Mouse (Mus musculus) hindbrain, embryonic 14.5 days (tissue): Measurements from ENCODE around the gene Trim65. TPM values are rescaled to one million over a fixed set of nuclear protein-coding genes. Genes with fewer than 3 reads are reported as not detected.

Source experiments
- ATAC-seq: fragments of 200-750 bp; cut with Nextera tagmentation; 2 replicates; pipeline ENCODE4 v1.8.0; 2017; ENCODE audit warnings: moderate number of reproducible peaks, mild to moderate bottlenecking, moderate TSS enrichment, moderate library complexity; ENCODE audit not compliant: low FRiP score
- DNase-seq: peaks from one replicate; pipeline ENCODE4 v3.0.0-alpha.2; 2015; ENCODE audit warnings: low spot score
- H3K27ac ChIP-seq: fragments of 300-500 bp; sonication (generic); 2 replicates; pipeline ENCODE4 v1.5.1; 2014; ENCODE audit warnings: mild to moderate bottlenecking, moderate library complexity
- H3K27me3 ChIP-seq: fragments of 300-500 bp; sonication (generic); 2 replicates; pipeline ENCODE4 v1.6.1; 2014; ENCODE audit warnings: mild to moderate bottlenecking, low read length, mixed read lengths; ENCODE audit not compliant: control insufficient read depth, insufficient read depth
- H3K36me3 ChIP-seq: fragments of 300-500 bp; sonication (generic); replicated peaks from 2 replicates; pipeline ENCODE4 v1.6.1; 2014; ENCODE audit not compliant: control insufficient read depth, insufficient read depth
- H3K4me1 ChIP-seq: fragments of 300-500 bp; sonication (generic); replicated peaks from 2 replicates; pipeline ENCODE4 v1.6.1; 2014; ENCODE audit warnings: antibody characterized with exemption, low read length, mixed read lengths; ENCODE audit not compliant: control insufficient read depth, insufficient read depth
- H3K4me2 ChIP-seq: fragments of 300-500 bp; sonication (generic); replicated peaks from 2 replicates; pipeline ENCODE4 v1.6.1; 2014; ENCODE audit warnings: mild to moderate bottlenecking, moderate library complexity
- H3K4me3 ChIP-seq: fragments of 300-500 bp; sonication (generic); replicated peaks from 2 replicates; pipeline ENCODE4 v1.5.1; 2014; ENCODE audit warnings: mild to moderate bottlenecking, low read length
- H3K9ac ChIP-seq: fragments of 300-500 bp; sonication (generic); 2 replicates; pipeline ENCODE4 v1.6.1; 2014
- H3K9me3 ChIP-seq: fragments of 300-500 bp; sonication (generic); 2 replicates; pipeline ENCODE4 v1.6.1; 2016; ENCODE audit warnings: low read length; ENCODE audit not compliant: control insufficient read depth
- WGBS: fragments of 180-500 bp; shearing (Covaris S2); extraction: QIAGEN DNeasy Blood & Tissue Kit; methylation state at CpG from one replicate; pipeline ENCODE4 v1.1.7; 2014; 5-methylcytosine and 5-hydroxymethylcytosine counted together
- polyA plus RNA-seq: library from polyadenylated mRNA; unstranded; fragments of >200 nt; fragmentation: Nextera tagmentation; extraction: Ambion mirVana; gene quantifications from 2 replicates; pipeline ENCODE4 v1.2.1, GENCODE M21; 2014

The Trim65 gene
- polyA plus RNA-seq, 1 experiment from 2014 or later: 2.9 TPM

- 93% methylated on average over 3 of the region's 3 CpGs for WGBS
- no peak for ATAC-seq
- peaks cover 72% of the 10 kb centered on the region for H3K36me3 ChIP-seq
These were observed 12.5 kb upstream of the Trim65 start for GRCm38 (mm10) chr11:116143468-116143867.

GRCm38 (mm10) chr11:116142211-116142991 is 11.5 kb upstream of the Trim65 start:
- Histone ChIP-seq H3K27me3 (no peaks in the 10 kb centered on the region), H3K9ac (no peak overlapping the region), H3K9me3 (no peaks in the 10 kb centered on the region), H3K4me3 (no peak overlapping the region), H3K36me3 (peaks cover 61% of the 10 kb centered on the region), H3K4me1 (peaks cover 11% of the 10 kb centered on the region; the same call in 1 of the 2 replicates), H3K4me2 (no peak overlapping the region), H3K27ac (no peak overlapping the region)
- DNase-seq (no peak), ATAC-seq (no peak)
- WGBS: 75% methylated on average over 10 of the region's 10 CpGs

More at GRCm38 (mm10) chr11:116143468-116143867, 12.5 kb upstream of the Trim65 start:
- no peaks in the 10 kb centered on the region for H3K27me3 ChIP-seq
- H3K4me3 ChIP-seq: no peak overlapping the region
- no peak overlapping the region for H3K4me2 ChIP-seq
- no peak overlapping the region for H3K9ac ChIP-seq
- no peak for DNase-seq
- H3K4me1 ChIP-seq: 0 out of 2 replicates have a peak, but pooled peaks cover 4% of the 10 kb centered on the region
- H3K9me3 ChIP-seq: no peaks in the 10 kb centered on the region
- no peak overlapping the region for H3K27ac ChIP-seq

- ATAC-seq (peak; percentile 95), DNase-seq (peak; percentile 88)
- Histone ChIP-seq H3K27ac (peak within 1 kb of the TSS; percentile 73), H3K4me3 (peak within 1 kb of the TSS; percentile 64), H3K9ac (peak within 1 kb of the TSS; percentile 71), H3K36me3 (peaks cover 41% of the 10 kb centered on the region), H3K4me1 (peaks cover 6% of the 10 kb centered on the region; the same call in 1 of the 2 replicates), H3K27me3 (no peaks in the 10 kb centered on the region), H3K9me3 (no peaks in the 10 kb centered on the region), H3K4me2 (peak within 1 kb of the TSS; percentile 69)
- WGBS: under 1% methylated on average over 57 of the region's 60 CpGs
These were observed 7.7 kb upstream of the Trim65 start, which contains the start of gene Mrpl38 for GRCm38 (mm10) chr11:116138468-116139138. Gene Mrpl38 (minus strand): TSS chr11:116138868.

- peak overlapping the region; percentile 64 for H3K4me3 ChIP-seq
- peak overlapping the region; percentile 73 for H3K27ac ChIP-seq
- peaks cover 6% of the 10 kb centered on the region; the same call in 1 of the 2 replicates for H3K4me1 ChIP-seq
- H3K9me3 ChIP-seq: no peaks in the 10 kb centered on the region
- ATAC-seq (no peak), DNase-seq (no peak)
- 2% methylated on average over 20 of the region's 20 CpGs for WGBS
- H3K36me3 ChIP-seq: peaks cover 38% of the 10 kb centered on the region
- peak overlapping the region; percentile 69 for H3K4me2 ChIP-seq
- no peaks in the 10 kb centered on the region for H3K27me3 ChIP-seq
- H3K9ac ChIP-seq: peak overlapping the region; percentile 71
These were observed 7.2 kb upstream of the Trim65 start for GRCm38 (mm10) chr11:116138096-116138467.

- no peaks in the 10 kb centered on the region for H3K27me3 ChIP-seq
- peaks cover 36% of the 10 kb centered on the region for H3K36me3 ChIP-seq
- no peak for ATAC-seq
- H3K9ac ChIP-seq: no peak overlapping the region
- peaks cover 9% of the 10 kb centered on the region for H3K4me1 ChIP-seq
- H3K4me3 ChIP-seq: no peak overlapping the region
- WGBS: 89% methylated on average over 10 of the region's 10 CpGs
- no peak for DNase-seq
- H3K4me2 ChIP-seq: no peak overlapping the region
- no peaks in the 10 kb centered on the region for H3K9me3 ChIP-seq
- H3K27ac ChIP-seq: no peak overlapping the region
These were observed 3.2 kb upstream of the Trim65 start for GRCm38 (mm10) chr11:116134171-116134570.

- ATAC-seq (no peak), DNase-seq (no peak)
- H3K27me3 ChIP-seq: no peaks in the 10 kb centered on the region
- H3K9me3 ChIP-seq: no peaks in the 10 kb centered on the region
- 72% methylated on average over 5 of the region's 5 CpGs for WGBS
- peaks cover 9% of the 10 kb centered on the region for H3K4me1 ChIP-seq
- no peak overlapping the region for H3K27ac ChIP-seq
- no peak overlapping the region for H3K4me2 ChIP-seq
- peaks cover 36% of the 10 kb centered on the region for H3K36me3 ChIP-seq
- H3K4me3 ChIP-seq: no peak overlapping the region
- no peak overlapping the region for H3K9ac ChIP-seq
These were observed 2.6 kb upstream of the Trim65 start for GRCm38 (mm10) chr11:116133497-116133896.

- Histone ChIP-seq H3K4me1 (peaks cover 9% of the 10 kb centered on the region), H3K9me3 (no peaks in the 10 kb centered on the region), H3K9ac (no peak overlapping the region), H3K4me2 (no peak overlapping the region), H3K36me3 (peaks cover 36% of the 10 kb centered on the region), H3K4me3 (no peak overlapping the region), H3K27me3 (no peaks in the 10 kb centered on the region), H3K27ac (no peak overlapping the region)
- WGBS: 84% methylated on average over 16 of the region's 16 CpGs
- no peak for DNase-seq
- no peak for ATAC-seq
These were observed 1.7 kb upstream of the Trim65 start for GRCm38 (mm10) chr11:116132366-116133333.

GRCm38 (mm10) chr11:116131349-116132170 is 632 bp upstream of the Trim65 start:
- peak overlapping the region; percentile 83 for H3K9ac ChIP-seq
- DNase-seq: no peak
- H3K36me3 ChIP-seq: peaks cover 36% of the 10 kb centered on the region
- no peaks in the 10 kb centered on the region for H3K27me3 ChIP-seq
- no peak for ATAC-seq
- peaks cover 12% of the 10 kb centered on the region for H3K4me1 ChIP-seq
- H3K9me3 ChIP-seq: no peaks in the 10 kb centered on the region
- peak overlapping the region; percentile 61 for H3K4me3 ChIP-seq
- 86% methylated on average over 15 of the region's 15 CpGs for WGBS
- peak overlapping the region; percentile 84 for H3K4me2 ChIP-seq
- peak overlapping the region; percentile 95 for H3K27ac ChIP-seq
